Mouse (Mus musculus) v-Abl transformed pro-B cells (cell line): Measurements from ENCODE around the gene Gm20509.

Source experiments
- in situ Hi-C, 2 experiments: fragments of 400-800 bp; cut with MboI; formaldehyde crosslinking; loops; one replicate each; pipeline ENCODE4 v1.15.1; 2025; ENCODE audit not compliant: unreplicated experiment in 2 of 2

The Gm20509 gene

GRCm38 (mm10) chr9:73102181-73102580 is at the start of gene Gm20509:
TSS of gene Gm20509 (plus strand) at chr9:73102470.
- in situ Hi-C loops, result loop anchor here in 1 of 2 experiments (25.0 kb wide), 1 partner anchor 1615 kb away; the partner anchor contains the start of gene Polr2m

- in situ Hi-C loops, result no loop called here
These were observed 46.8 kb upstream of the Gm20509 start for GRCm38 (mm10) chr9:73055441-73055911.

DNA sequence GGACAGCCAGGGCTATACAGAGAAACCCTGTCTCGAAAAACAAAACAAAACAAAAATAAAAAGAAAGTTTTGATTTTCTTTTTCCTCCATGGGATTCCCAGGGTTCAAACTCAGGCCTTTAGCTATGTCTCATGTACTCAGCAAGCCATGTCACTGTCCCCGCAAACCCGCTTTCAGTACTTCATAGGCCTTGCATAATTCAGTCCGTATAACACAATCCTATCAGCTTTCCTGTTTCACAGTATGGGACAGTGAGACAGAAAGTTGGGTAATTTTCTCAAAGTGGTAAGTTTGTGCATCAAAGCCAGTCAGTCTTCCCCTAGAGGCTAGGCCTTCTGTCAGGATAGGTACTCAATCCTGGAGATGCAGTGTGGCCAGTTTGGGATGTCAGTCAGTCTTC is 43.0 kb upstream of the Gm20509 start:
- in situ Hi-C loops, result no loop called here

DNA sequence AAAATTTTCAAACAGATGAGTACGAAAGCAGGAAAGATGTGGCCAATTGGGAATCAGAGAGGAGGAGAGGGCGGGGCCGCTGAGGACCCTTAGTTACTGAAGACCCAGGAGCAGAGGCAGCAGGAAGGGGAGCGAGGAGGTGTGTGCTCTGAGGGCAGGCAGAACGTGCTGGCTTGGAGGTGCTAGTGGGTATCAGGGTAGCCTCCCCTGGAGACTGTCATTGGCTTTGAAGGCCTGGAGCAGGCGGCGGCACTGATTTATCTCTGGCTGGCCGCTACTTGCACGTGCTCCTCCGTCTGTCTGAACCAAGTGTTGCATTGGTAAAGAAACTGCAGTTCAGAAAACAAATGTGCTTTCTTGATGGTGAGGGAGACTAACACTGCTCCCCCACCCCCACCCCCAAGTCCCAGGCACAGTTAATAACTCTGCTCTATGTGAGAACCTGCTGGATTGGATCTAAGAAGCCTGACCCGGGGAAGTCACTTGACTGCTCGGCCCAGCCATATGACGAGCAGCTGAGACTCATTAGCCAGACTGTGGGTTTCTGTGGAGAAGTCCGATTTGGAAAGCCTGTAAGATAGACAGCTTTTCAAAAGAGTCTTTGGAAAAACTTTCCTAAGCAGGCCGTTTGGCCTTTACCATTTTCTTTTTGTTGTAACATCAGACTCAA is 38.5 kb upstream of the Gm20509 start:
- in situ Hi-C loops, result no loop called here

DNA sequence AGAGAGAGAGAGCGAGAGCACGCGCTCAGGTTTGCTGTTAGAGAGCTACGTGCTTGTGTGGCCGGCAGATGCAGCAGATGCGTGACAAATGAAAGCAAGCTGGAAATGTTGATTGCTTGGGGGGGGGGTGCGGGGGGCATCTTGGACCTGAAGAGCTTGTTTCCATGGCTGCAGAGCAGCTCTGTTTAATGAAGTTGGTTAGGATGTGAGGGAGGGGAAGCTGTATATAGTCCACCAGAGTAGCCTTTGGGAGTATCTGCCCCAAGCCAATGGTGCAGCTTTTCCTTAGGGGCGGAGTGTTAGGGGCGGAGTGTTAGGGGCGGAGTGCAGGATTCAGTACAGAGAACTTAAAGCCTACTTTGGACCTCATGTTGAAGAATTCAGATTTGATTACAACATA is 35.2 kb upstream of the Gm20509 start:
- in situ Hi-C loops, result no loop called here

DNA sequence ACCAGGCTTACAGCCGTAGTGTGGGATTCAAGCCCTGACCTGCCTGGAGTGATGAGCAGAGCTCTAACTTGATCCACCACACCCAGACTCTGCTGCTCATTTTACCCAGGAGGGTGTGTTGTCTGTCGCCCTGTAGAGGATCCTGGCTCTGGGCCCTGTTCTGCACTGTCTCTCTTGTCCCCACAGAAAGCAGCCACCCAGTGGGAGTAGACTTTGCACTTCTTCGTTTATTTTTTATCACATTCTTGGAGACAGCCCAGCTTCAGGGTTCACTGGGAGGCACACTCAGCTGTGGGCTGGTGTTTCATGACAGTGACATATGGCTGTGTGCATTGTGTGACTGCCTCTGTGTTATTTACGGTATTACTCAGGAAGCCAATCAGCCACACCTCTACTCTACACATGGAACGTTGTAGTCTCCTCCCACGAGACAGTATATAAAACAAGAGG is 34.0 kb upstream of the Gm20509 start:
- in situ Hi-C loops, result no loop called here

GRCm38 (mm10) chr9:73068688-73069087 is 33.6 kb upstream of the Gm20509 start:
- in situ Hi-C loops, result no loop called here

GRCm38 (mm10) chr9:73070971-73071659 is 31.2 kb upstream of the Gm20509 start:
- in situ Hi-C loops, result no loop called here

- in situ Hi-C loops, result no loop called here
These were observed 29.8 kb upstream of the Gm20509 start for GRCm38 (mm10) chr9:73072426-73072825.

GRCm38 (mm10) chr9:73073169-73073568 is 29.1 kb upstream of the Gm20509 start:
- in situ Hi-C loops, result no loop called here

GRCm38 (mm10) chr9:73079349-73079748 is 22.9 kb upstream of the Gm20509 start:
- in situ Hi-C loops, result loop anchor here in 1 of 2 experiments (25.0 kb wide), 1 partner anchor 317 kb away; no protein-coding TSS in a partner anchor

GRCm38 (mm10) chr9:73079801-73080325 is 22.4 kb upstream of the Gm20509 start:
- in situ Hi-C loops, result loop anchor here in 1 of 2 experiments (25.0 kb wide), 1 partner anchor 318 kb away; no protein-coding TSS in a partner anchor

GRCm38 (mm10) chr9:73082291-73083000 is 19.8 kb upstream of the Gm20509 start:
- in situ Hi-C loops, result loop anchor here in 1 of 2 experiments (25.0 kb wide), 1 partner anchor 320 kb away; no protein-coding TSS in a partner anchor

- in situ Hi-C loops, result loop anchor here in 1 of 2 experiments (25.0 kb wide), 1 partner anchor 322 kb away; no protein-coding TSS in a partner anchor
These were observed 18.3 kb upstream of the Gm20509 start for GRCm38 (mm10) chr9:73083956-73084355.

DNA sequence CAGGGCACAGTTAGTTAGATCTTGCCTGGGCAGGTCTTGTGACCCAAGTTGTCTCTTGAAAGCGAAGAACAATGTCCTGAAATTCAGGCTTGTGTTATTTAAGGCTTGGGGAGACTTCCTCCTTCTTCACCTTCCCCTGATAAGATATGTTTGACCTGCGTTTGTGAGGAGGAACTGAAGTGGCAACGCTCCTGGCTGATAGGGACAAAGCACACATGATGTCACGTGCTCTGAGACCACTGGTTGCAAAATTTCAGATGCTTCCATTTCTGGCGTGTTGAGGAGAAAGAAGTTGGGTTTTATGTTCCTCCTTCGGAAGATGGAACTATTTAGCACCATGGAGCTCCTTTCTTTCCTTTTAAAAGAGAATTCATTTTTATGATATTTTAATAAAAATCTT is 16.4 kb upstream of the Gm20509 start:
- in situ Hi-C loops, result loop anchor here (5.0 to 25.0 kb wide), 2 partner anchors 39 to 324 kb away; no protein-coding TSS in a partner anchor

GRCm38 (mm10) chr9:73087121-73087520 is 15.1 kb upstream of the Gm20509 start:
- in situ Hi-C loops, result loop anchor here (5.0 to 25.0 kb wide), 2 partner anchors 40 to 325 kb away; no protein-coding TSS in a partner anchor

DNA sequence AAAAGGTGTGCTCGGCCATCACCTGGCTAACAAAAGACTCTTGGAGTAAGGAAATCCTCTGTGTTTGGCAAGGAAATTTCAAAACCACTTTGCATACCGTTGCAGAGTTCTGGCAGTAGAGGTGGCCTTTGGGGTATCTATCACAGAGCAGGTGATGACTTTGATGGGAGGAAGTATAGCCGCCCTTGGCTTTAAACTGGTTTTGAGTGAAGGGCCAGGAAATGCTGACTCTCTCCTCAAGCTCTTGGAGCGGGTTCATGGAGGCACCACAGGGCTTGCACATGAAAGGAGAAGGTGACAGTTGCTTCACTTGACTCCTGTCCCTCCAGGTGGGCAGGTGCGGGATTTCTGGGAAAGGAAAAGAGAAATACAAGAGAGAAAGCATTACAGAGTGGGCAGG is 14.7 kb upstream of the Gm20509 start:
- in situ Hi-C loops, result loop anchor here (5.0 to 25.0 kb wide), 2 partner anchors 40 to 325 kb away; no protein-coding TSS in a partner anchor

DNA sequence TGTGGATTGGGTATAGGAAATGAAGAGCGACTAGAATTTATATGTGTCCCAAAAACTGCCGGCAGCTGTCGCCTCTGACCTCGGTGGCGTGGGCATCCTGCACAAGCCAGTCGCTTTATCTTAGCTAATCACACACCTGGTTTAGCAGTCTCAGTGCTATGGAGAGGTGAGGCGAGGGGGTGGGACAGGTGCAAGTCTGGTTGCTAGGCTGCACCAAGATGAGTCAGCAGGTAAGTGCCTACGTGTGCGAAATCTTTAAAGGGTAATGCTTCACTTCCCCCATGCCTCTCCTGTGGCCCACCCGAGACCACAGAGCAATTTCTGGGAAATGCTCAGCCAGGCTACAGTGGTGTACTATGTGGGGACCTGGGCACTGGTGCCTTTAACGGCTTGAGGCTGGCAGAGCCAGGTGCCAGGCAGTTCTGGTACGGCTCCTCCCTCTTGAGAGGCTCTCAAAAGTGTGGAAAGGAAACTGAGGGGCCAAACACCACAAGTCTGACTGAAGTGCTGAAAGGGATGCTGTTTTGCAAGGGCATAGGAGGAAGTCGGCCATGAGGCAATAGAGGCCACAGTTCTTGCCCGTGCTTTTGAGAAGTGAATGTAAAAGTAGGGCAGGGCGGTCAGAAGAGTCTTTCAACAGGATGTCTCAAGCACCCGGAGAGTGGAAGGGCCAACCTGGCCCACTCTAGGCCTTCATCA is 12.9 kb upstream of the Gm20509 start:
- in situ Hi-C loops, result loop anchor here (5.0 to 25.0 kb wide), 2 partner anchors 42 to 327 kb away; no protein-coding TSS in a partner anchor

- in situ Hi-C loops, result loop anchor here (5.0 to 25.0 kb wide), 5 partner anchors 48 to 328 kb away; partner anchors contain the start of genes Pigb (in 1 of the 2) and Rab27a (in 1 of the 2)
These were observed 12.1 kb upstream of the Gm20509 start for GRCm38 (mm10) chr9:73090121-73090520.
